Mouse (Mus musculus): Measurements from ENCODE around the gene Ip6k1. TPM values are rescaled to one million over a fixed set of nuclear protein-coding genes. Genes with fewer than 3 reads are reported as not detected.

Ip6k1 gene
- polyA plus RNA-seq, 1 experiment from 2014 or later: 80.6 TPM

- Histone ChIP-seq H3K27me3 (no peaks in the 10 kb centered on the region), H3K4me2 (peak within 1 kb of the TSS; percentile 48), H3K9me3 (no peaks in the 10 kb centered on the region), H3K27ac (0 out of 2 replicates have a peak within 1 kb of the TSS, but pooled peaks have one; percentile 23), H3K4me1 (replicated peaks) (peaks cover 19% of the 10 kb centered on the region), H3K36me3 (peaks cover 71% of the 10 kb centered on the region), H3K4me3 (replicated peaks) (no peak within 1 kb of the TSS; the same call in 1 of the 2 replicates), H3K9ac (replicated peaks) (peak within 1 kb of the TSS; percentile 45; the same call in 1 of the 2 replicates)
- peak; percentile 9; the same call in 1 of the 2 replicates for ATAC-seq (ENCODE audit: insufficient number of reproducible peaks, insufficient read depth, low FRiP score, low TSS enrichment, low read depth)
- 54% methylated on average over 20 of the region's 20 CpGs for WGBS
Observed at GRCm38 (mm10) chr9:108052885-108053664, 50.8 kb downstream of the Ip6k1 start, which contains the start of gene Amigo3. Gene Amigo3 (plus strand): TSS chr9:108053159.

- Histone ChIP-seq H3K27ac (0 out of 2 replicates have a peak overlapping the region, but pooled peaks have one; percentile 23), H3K9ac (replicated peaks) (peak overlapping the region; percentile 45; the same call in 1 of the 2 replicates), H3K9me3 (no peaks in the 10 kb centered on the region), H3K4me2 (peak overlapping the region; percentile 48; the same call in 1 of the 2 replicates), H3K4me3 (replicated peaks) (no peak overlapping the region), H3K36me3 (peaks cover 77% of the 10 kb centered on the region), H3K27me3 (no peaks in the 10 kb centered on the region), H3K4me1 (replicated peaks) (peaks cover 14% of the 10 kb centered on the region)
- no peak for ATAC-seq (ENCODE audit: insufficient number of reproducible peaks, insufficient read depth, low FRiP score, low TSS enrichment, low read depth)
- WGBS: 90% methylated on average over 15 of the region's 15 CpGs
Observed at GRCm38 (mm10) chr9:108053665-108054225, 51.4 kb downstream of the Ip6k1 start.

DNA sequence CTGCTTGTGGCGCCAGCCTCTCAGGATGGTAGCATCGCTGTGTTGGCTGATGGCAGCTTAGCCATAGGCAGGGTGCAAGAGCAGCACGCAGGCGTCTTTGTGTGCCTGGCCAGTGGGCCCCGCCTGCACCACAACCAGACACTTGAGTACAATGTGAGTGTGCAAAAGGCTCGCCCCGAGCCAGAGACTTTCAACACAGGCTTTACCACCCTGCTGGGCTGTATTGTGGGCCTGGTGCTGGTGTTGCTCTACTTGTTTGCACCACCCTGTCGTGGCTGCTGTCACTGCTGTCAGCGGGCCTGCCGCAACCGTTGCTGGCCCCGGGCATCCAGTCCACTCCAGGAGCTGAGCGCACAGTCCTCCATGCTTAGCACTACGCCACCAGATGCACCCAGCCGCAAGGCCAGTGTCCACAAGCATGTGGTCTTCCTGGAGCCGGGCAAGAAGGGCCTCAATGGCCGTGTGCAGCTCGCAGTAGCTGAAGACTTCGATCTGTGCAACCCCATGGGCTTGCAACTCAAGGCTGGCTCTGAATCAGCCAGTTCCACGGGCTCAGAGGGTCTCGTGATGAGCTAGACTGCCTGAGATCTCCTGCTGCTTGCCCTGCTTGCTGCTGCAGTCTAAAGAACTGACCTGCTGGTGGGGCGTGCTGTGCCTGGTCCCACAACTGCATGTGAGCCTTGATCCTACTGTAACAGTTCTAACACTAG, 52.2 kb downstream of the Ip6k1 start:
- no peak overlapping the region for H3K4me3 ChIP-seq (replicated peaks)
- peaks cover 12% of the 10 kb centered on the region for H3K4me1 ChIP-seq (replicated peaks)
- WGBS: 91% methylated on average over 22 of the region's 22 CpGs
- no peaks in the 10 kb centered on the region for H3K27me3 ChIP-seq
- H3K9me3 ChIP-seq: no peaks in the 10 kb centered on the region
- H3K9ac ChIP-seq (replicated peaks): no peak overlapping the region
- no peak for ATAC-seq (ENCODE audit: insufficient number of reproducible peaks, insufficient read depth, low FRiP score, low TSS enrichment, low read depth)
- H3K4me2 ChIP-seq: no peak overlapping the region
- H3K36me3 ChIP-seq: peaks cover 85% of the 10 kb centered on the region
- H3K27ac ChIP-seq: no peak overlapping the region

DNA sequence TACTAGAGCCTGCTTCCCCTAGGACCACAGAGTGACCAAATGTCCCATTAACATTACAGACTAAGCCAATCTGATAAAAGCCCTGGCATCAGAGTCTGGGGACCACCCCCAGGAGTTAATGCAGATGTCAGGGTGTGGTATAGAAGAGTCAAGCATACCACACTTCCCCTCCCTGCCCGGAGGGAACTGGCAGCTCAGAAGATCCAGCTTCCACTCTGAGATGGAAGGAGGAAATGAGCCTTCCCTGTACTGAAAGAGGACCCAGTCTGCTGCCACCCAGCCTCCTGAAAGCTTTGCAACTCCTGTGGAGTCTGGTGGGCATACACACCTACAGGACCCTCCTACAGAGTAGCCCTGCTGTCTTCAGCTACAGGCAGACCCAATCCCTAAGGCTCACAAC, 52.8 kb downstream of the Ip6k1 start:
- 75% methylated on average over 1 of the region's 1 CpGs for WGBS
- no peak for ATAC-seq (ENCODE audit: insufficient number of reproducible peaks, insufficient read depth, low FRiP score, low TSS enrichment, low read depth)

DNA sequence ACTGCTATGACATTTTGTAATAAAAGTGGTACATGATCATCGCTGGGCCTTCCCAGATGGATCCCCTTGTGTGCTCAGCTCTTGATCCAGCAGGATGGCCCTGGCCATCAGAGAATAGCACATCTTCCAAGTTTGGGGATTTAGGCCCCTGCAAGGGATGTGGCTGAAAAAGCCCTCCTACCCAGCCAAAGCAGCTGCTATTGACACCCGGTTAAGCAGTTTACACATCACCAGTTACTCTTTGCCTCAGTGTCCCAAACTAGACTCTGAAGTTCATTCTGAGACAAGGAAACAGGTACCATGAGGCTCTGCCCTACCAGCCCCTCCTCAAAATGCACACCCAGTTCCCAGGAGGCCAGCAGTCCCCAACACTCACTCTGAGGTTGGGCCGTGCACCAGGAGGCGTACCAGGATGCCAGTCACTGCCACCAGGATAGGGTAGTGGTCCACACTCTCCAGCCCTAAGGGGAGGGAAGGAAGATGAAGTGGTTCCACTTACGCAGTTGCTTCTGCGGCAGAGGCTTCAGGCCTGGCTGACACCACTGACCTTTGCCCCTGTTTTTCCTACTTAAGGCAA, 53.4 kb downstream of the Ip6k1 start:
- no peaks in the 10 kb centered on the region for H3K9me3 ChIP-seq
- no peak for ATAC-seq (ENCODE audit: insufficient number of reproducible peaks, insufficient read depth, low FRiP score, low TSS enrichment, low read depth)
- no peak overlapping the region for H3K4me3 ChIP-seq (replicated peaks)
- peaks cover 91% of the 10 kb centered on the region for H3K36me3 ChIP-seq
- no peak overlapping the region for H3K4me2 ChIP-seq
- H3K27ac ChIP-seq: no peak overlapping the region
- H3K9ac ChIP-seq (replicated peaks): no peak overlapping the region
- no peaks in the 10 kb centered on the region for H3K27me3 ChIP-seq
- 92% methylated on average over 6 of the region's 6 CpGs for WGBS
- peaks cover 6% of the 10 kb centered on the region for H3K4me1 ChIP-seq (replicated peaks)

More for the DNA sequence above, 52.8 kb downstream of the Ip6k1 start:
- no peaks in the 10 kb centered on the region for H3K27me3 ChIP-seq
- peaks cover 91% of the 10 kb centered on the region for H3K36me3 ChIP-seq
- H3K9me3 ChIP-seq: no peaks in the 10 kb centered on the region
- H3K4me3 ChIP-seq (replicated peaks): no peak overlapping the region
- H3K27ac ChIP-seq: no peak overlapping the region
- H3K4me2 ChIP-seq: no peak overlapping the region
- no peak overlapping the region for H3K9ac ChIP-seq (replicated peaks)
- peaks cover 7% of the 10 kb centered on the region for H3K4me1 ChIP-seq (replicated peaks)

DNA sequence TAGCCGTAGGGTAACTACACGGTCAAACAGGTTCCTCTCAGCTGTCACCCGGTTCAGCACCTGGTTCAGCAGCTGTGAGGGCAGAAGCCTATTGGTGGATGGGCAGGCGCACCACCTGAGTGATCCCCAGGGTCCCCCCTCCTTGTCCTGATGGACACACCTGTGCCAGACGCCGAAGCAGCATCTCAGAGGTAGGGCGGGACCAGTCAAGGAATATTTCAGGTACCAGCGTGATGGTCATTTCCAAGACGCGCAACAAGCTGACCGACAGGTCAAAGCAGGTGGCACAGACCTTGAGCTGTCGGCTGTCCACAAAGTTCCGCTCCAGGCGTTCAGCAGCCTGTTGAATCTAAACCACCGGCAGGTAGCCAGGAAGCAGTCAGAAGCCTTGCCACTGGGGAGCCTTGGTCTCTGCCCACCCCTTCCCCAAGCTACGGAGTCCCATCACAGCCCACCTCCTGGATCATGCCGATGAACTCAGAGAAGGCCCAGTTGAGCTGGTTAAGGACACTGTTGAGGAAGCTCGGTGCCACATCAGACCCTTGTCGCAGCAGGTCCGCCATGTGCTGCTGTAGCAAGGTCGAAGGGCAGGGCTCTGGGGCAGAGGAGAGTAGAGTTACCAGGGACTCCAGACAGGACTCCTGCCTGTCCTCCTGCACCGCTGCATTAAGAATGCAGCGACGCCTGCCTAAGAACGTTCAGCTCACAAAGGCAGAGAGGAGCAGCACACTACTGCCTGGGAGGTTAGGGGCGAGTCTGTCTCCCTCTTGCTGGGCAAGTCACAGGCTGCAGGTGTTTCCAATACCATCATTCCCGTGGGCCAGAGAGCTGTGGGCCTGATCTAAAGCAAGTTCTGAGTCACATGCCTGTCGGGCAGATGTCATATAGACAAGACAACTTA, 54.3 kb downstream of the Ip6k1 start:
- no peak overlapping the region for H3K27ac ChIP-seq
- WGBS: 79% methylated on average over 28 of the region's 28 CpGs
- H3K36me3 ChIP-seq: peaks cover 86% of the 10 kb centered on the region
- H3K4me2 ChIP-seq: no peak overlapping the region
- H3K9me3 ChIP-seq: no peaks in the 10 kb centered on the region
- no peak overlapping the region for H3K9ac ChIP-seq (replicated peaks)
- no peaks in the 10 kb centered on the region for H3K27me3 ChIP-seq
- ATAC-seq (ENCODE audit: insufficient number of reproducible peaks, insufficient read depth, low FRiP score, low TSS enrichment, low read depth): no peak
- H3K4me1 ChIP-seq (replicated peaks): peaks cover 6% of the 10 kb centered on the region
- no peak overlapping the region for H3K4me3 ChIP-seq (replicated peaks)

- Histone ChIP-seq H3K4me3 (replicated peaks) (no peak overlapping the region), H3K9ac (replicated peaks) (no peak overlapping the region), H3K4me1 (replicated peaks) (peaks cover 6% of the 10 kb centered on the region), H3K27ac (no peak overlapping the region), H3K27me3 (no peaks in the 10 kb centered on the region), H3K9me3 (no peaks in the 10 kb centered on the region), H3K36me3 (peaks cover 86% of the 10 kb centered on the region), H3K4me2 (no peak overlapping the region)
- no peak for ATAC-seq (ENCODE audit: insufficient number of reproducible peaks, insufficient read depth, low FRiP score, low TSS enrichment, low read depth)
- WGBS: 93% methylated on average over 5 of the region's 5 CpGs
Observed at GRCm38 (mm10) chr9:108057262-108057562, 54.9 kb downstream of the Ip6k1 start.

GRCm38 (mm10) chr9:108058291-108058690, 56.0 kb downstream of the Ip6k1 start:
- ATAC-seq (ENCODE audit: insufficient number of reproducible peaks, insufficient read depth, low FRiP score, low TSS enrichment, low read depth): no peak
- Histone ChIP-seq H3K4me2 (no peak overlapping the region), H3K9ac (replicated peaks) (no peak overlapping the region), H3K4me3 (replicated peaks) (no peak overlapping the region), H3K9me3 (no peaks in the 10 kb centered on the region), H3K36me3 (peaks cover 94% of the 10 kb centered on the region), H3K27ac (no peak overlapping the region), H3K27me3 (no peaks in the 10 kb centered on the region), H3K4me1 (replicated peaks) (peaks cover 2% of the 10 kb centered on the region)
- 92% methylated on average over 9 of the region's 9 CpGs for WGBS

- WGBS: 88% methylated on average over 3 of the region's 3 CpGs
- ATAC-seq (ENCODE audit: insufficient number of reproducible peaks, insufficient read depth, low FRiP score, low TSS enrichment, low read depth): no peak
- no peak overlapping the region for H3K4me3 ChIP-seq (replicated peaks)
- no peak overlapping the region for H3K9ac ChIP-seq (replicated peaks)
- no peak overlapping the region for H3K4me2 ChIP-seq
- H3K27me3 ChIP-seq: no peaks in the 10 kb centered on the region
- no peaks in the 10 kb centered on the region for H3K9me3 ChIP-seq
- H3K27ac ChIP-seq: no peak overlapping the region
- no peaks in the 10 kb centered on the region for H3K4me1 ChIP-seq (replicated peaks)
- H3K36me3 ChIP-seq: peaks cover 84% of the 10 kb centered on the region
Observed at GRCm38 (mm10) chr9:108062142-108062541, 59.8 kb downstream of the Ip6k1 start.

- Histone ChIP-seq H3K4me3 (replicated peaks) (no peak overlapping the region), H3K27me3 (no peaks in the 10 kb centered on the region), H3K36me3 (peaks cover 71% of the 10 kb centered on the region), H3K27ac (no peak overlapping the region), H3K9ac (replicated peaks) (no peak overlapping the region), H3K4me1 (replicated peaks) (no peaks in the 10 kb centered on the region), H3K9me3 (no peaks in the 10 kb centered on the region), H3K4me2 (no peak overlapping the region)
- no peak for ATAC-seq (ENCODE audit: insufficient number of reproducible peaks, insufficient read depth, low FRiP score, low TSS enrichment, low read depth)
- WGBS: 89% methylated on average over 12 of the region's 12 CpGs
Observed at GRCm38 (mm10) chr9:108063361-108063760, 61.1 kb downstream of the Ip6k1 start.
